Mouse (Mus musculus): ENCODE data around the gene Schip1.

Gene Schip1

GRCm38 (mm10) chr3:68506769-68507318 is 442.2 kb downstream of the Schip1 start:
- in situ Hi-C loops (cut with MboI, MseI) = no loop called here

DNA sequence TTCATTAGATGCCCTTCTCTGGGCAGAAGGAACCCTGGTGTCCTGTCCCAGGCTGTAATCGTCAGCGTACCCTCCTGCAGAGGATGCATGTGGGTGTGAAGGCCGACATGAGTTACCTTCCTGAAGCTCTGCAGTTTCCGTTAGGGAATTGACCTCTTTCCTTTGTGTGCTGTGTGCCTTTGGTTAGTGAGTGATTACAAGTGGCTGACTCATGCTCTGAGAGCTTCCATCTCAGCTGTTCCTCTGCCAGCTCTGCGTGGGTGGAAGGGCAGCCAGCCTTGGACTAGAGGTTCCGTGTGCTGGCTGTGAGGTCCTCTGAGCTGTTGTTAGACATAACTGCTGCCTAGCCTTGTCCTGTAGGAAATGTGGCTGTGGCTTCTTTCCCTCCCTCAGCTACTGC is 444.0 kb downstream of the Schip1 start:
- in situ Hi-C loops (cut with MboI, MseI) = no loop called here

DNA sequence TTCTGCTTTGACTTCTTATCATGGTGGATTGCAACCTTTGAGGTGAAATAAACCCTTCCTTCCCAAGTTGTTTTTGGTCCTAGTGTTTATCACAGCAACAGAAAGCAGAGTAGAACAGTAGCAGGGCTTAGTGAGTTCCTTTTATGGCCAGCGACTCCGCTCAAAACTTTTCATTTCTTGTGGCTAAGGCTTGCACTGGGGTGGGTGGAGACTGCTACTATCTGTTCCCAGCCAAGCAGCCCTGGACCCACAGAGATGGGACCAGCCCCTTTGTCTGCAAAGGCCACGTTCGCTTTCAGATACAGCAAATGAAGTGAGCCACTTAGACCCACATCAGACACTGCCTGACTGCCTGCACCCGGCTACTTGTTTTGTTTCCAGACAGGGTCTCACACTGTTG is 446.3 kb downstream of the Schip1 start:
- in situ Hi-C loops (cut with MboI, MseI) = no loop called here

GRCm38 (mm10) chr3:68511744-68512143 is 447.1 kb downstream of the Schip1 start:
- in situ Hi-C loops (cut with MboI, MseI) = no loop called here

- in situ Hi-C loops (cut with MboI, MseI) = no loop called here
These were observed 447.7 kb downstream of the Schip1 start for GRCm38 (mm10) chr3:68512327-68512726.

GRCm38 (mm10) chr3:68513340-68514119 is 448.9 kb downstream of the Schip1 start:
- in situ Hi-C loops (cut with MboI, MseI) = no loop called here

DNA sequence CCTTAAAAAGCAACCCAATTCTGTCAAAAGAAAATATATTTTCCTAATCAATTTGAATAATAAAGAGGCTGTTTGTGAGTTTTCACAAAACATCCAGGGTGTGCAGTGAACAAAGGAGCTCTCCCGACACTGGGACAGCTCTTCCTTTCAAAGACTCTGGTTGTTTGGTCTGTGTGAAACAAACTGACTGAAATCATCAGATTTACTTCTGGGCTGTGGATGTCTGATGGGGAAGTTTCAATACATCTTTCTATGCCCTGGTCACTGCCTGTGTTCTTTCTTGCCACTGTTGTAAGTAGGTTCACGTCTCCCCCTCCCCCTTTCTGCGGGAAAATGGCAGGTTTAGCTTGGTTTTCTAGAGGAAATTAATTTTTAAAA is 449.5 kb downstream of the Schip1 start:
- in situ Hi-C loops (cut with MboI, MseI) = no loop called here

- in situ Hi-C loops (cut with MboI, MseI) = no loop called here
These were observed 450.1 kb downstream of the Schip1 start for GRCm38 (mm10) chr3:68514717-68515116.

- in situ Hi-C loops (cut with MboI, MseI) = no loop called here
These were observed 451.9 kb downstream of the Schip1 start for GRCm38 (mm10) chr3:68516393-68517081.

DNA sequence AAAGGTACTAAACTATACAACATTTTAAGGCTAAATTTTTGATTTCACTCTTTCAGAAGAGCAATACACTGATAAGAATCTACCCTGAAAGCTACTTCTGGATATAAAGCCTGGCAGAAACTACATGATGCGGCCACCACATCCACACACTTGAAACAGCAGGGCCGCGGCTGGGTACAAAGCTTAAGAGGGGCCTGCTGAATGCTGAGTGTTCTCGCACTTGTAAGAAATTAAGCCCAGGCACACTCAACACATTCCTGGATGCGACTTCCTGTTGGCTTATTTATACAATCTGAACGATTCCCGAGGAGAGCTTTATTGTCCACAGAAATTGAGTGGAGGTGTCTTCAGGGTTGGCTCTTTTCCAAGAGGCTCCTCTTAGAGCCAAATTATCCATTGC is 452.6 kb downstream of the Schip1 start:
- in situ Hi-C loops (cut with MboI, MseI) = no loop called here

DNA sequence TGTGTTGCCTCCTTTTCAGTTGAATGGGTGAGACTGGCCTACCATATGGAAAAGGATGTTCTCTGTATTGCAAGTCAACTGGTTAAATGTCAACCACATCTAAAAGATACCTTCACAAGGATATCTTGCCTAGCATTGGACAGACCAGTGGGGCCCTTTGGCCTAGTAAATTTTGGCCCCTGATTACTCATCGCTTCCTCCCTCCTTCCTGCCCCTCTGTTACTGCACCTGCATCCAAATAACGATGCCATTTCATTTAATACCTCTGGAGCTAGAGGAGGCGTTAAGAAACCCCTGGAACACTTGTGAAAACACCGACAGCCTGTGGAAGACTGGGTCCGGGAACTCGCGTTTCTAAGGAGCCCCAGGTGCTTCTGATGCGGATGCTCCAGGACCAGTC is 453.4 kb downstream of the Schip1 start:
- in situ Hi-C loops (cut with MboI, MseI) = no loop called here

DNA sequence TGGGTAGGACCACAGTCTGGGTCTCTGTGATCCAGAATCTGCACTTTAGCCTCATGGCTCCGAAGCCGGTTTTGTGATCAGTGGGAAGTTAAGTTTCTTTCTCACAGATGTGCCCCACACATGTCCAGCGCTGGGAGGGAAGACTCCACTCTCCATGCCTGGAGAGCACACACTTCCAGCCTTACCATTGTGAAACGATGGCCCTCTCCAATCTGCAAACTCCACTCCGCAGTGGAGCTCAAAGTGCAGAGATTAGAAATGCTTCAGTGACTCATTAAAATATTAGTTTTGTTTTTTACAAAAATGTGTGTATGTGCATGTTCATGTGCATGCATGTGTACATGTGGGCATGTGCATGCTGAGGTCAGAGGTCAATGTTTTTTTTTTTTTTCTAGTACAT is 454.0 kb downstream of the Schip1 start:
- in situ Hi-C loops (cut with MboI, MseI) = no loop called here

DNA sequence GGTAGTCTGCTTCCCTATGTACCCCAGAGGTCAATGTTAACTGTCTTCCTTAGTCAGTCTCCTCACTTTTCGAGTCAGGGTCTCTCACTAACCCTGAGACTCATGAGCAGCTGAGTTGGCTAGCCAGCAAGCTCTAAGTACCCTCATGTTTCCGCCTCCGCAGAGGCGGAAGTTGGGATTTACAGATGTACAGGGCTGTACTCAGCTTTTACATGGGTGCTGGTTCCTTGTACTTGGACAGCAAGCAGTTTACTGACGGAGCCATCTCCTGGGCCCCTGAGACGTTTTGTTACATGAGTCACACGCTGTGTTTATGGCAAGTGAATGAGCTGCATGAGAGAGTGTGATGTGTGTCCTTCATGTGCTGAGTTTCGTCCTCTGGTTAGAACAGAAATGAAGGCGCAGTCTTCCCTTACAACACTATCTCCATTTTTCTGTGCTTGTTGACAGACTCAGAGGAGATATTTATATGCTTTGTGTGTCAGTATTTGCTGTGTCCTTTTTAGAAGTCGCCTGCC is 460.8 kb downstream of the Schip1 start:
- in situ Hi-C loops (cut with MboI, MseI) = no loop called here

DNA sequence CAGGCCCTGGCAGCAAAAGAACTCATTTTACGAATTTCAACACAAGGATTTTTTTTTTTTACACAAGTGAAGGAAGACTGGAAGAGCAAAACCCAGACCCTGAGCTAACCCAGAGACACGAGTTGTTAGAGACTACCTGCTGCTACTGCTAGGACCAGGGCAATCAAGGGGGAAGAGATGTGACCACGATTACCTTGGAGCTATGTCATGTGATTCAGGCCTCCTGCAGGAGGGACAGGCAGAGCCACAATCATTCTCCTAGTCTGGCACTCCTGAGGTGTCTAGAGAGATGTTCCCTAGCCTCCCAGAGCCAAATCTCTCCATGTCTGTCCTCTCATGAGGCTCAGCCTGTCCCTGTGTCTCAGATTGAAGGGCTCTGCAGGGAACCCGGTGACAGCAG is 461.8 kb downstream of the Schip1 start:
- in situ Hi-C loops (cut with MboI, MseI) = no loop called here

GRCm38 (mm10) chr3:68527182-68527581 is 462.6 kb downstream of the Schip1 start:
- in situ Hi-C loops (cut with MboI, MseI) = no loop called here

GRCm38 (mm10) chr3:68531908-68532307 is 467.3 kb downstream of the Schip1 start:
- in situ Hi-C loops (cut with MboI, MseI) = no loop called here

- in situ Hi-C loops (cut with MboI, MseI) = no loop called here
These were observed 470.0 kb downstream of the Schip1 start for GRCm38 (mm10) chr3:68534571-68535051.

GRCm38 (mm10) chr3:68535160-68535728 is 470.6 kb downstream of the Schip1 start:
- in situ Hi-C loops (cut with MboI, MseI) = no loop called here

GRCm38 (mm10) chr3:68536071-68536470 is 471.5 kb downstream of the Schip1 start:
- in situ Hi-C loops (cut with MboI, MseI) = no loop called here

GRCm38 (mm10) chr3:68541688-68542087 is 477.1 kb downstream of the Schip1 start:
- in situ Hi-C loops (cut with MboI, MseI) = loop anchor here (5.0 kb wide), 1 partner anchor 484 kb away; no protein-coding TSS in a partner anchor

- in situ Hi-C loops (cut with MboI, MseI) = loop anchor here (5.0 kb wide), 1 partner anchor 486 kb away; no protein-coding TSS in a partner anchor
These were observed 478.4 kb downstream of the Schip1 start for GRCm38 (mm10) chr3:68542944-68543501.

DNA sequence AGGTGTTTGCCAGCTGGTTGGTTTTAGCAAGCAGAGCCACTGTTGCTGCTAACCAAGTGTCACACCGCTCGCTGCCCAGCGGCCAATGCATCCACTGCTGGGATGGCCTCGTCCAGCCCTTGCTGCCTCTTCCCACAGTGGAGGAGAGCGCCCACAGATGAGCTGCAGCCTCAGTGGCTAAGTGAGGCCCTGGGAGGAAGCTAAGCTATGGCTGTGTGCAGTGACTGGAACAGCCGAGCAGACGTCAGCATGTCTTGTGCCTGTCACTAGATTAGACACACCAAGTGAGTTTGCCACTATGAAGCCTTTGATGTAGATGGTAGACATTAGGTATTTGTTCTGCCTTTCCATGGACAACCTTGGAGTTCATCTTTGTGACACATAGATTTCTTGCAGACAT is 480.2 kb downstream of the Schip1 start:
- in situ Hi-C loops (cut with MboI, MseI) = loop anchor here (5.0 kb wide), 1 partner anchor 488 kb away; no protein-coding TSS in a partner anchor

Data from T-helper 1 cell (primary cell).